Mouse (Mus musculus) heart, postnatal 0 days (tissue): ENCODE data around the gene Thpo.

Experiments used
- CTCF ChIP-seq: IDR thresholded peaks from 2 replicates; pipeline ENCODE4 v1.5.1; 2016; ENCODE audit warnings: antibody characterized with exemption, control low read depth, low read depth
- EP300 ChIP-seq: IDR thresholded peaks from 2 replicates; pipeline ENCODE4 v1.6.1; 2016; ENCODE audit warnings: antibody characterized with exemption, low read depth

GRCm38 (mm10) chr16:20731688-20732087, 2.6 kb downstream of the Thpo start:
- no peak for TF ChIP-seq CTCF
- TF ChIP-seq EP300: no peak
